Comparison of ENCODE assay signal across 16 mouse cellular contexts in genomic region chr13:43295684-43296083, GRCm38 (mm10). TPM values are rescaled to one million over a fixed set of nuclear protein-coding genes. Genes with fewer than 3 reads are reported as not detected.
DNase-seq lines count a peak whose midpoint lies in the region; ATAC-seq and TF ChIP-seq lines count a peak whose summit lies in the region.
"Had no signal": no experiment of that assay in that cellular context is flagged by ENCODE, and none has a peak within 500 bp of the region (broad histone marks: within the 10 kb centered on the region; RNA-seq: fewer than 3 reads in every experiment).

No protein-coding gene starts in this region.

- peaks cover 8% of the 10 kb centered on the region; the same call in 1 of the 2 replicates for H3K4me1 ChIP-seq in embryonic facial prominence, embryonic 15.5 days
- peaks cover 4% of the 10 kb centered on the region; the same call in 1 of the 2 replicates for H3K4me1 ChIP-seq in embryonic facial prominence, embryonic 10.5 days
- peaks cover 9% of the 10 kb centered on the region for H3K4me1 ChIP-seq in lung, adult 2 months (ENCODE audit: control insufficient read depth, insufficient read depth, low read length)
- H3K4me1 ChIP-seq in forebrain, embryonic 11.5 days (replicated peaks; ENCODE audit: control insufficient read depth, insufficient read depth, low read length): no peaks in the 10 kb centered on the region
- H3K4me1 ChIP-seq: limb, embryonic 12.5 days had no signal

- no peaks in the 10 kb centered on the region for H3K36me3 ChIP-seq in embryonic facial prominence, embryonic 15.5 days
- H3K36me3 ChIP-seq in embryonic facial prominence, embryonic 10.5 days (replicated peaks): no peaks in the 10 kb centered on the region
- no peaks in the 10 kb centered on the region for H3K36me3 ChIP-seq in forebrain, embryonic 11.5 days (ENCODE audit: control insufficient read depth, insufficient read depth, low read length)
- H3K36me3 ChIP-seq: limb, embryonic 12.5 days; neural tube, embryonic 12.5 days had no signal

- no peak overlapping the region for H3K9ac ChIP-seq in embryonic facial prominence, embryonic 15.5 days
- H3K9ac ChIP-seq in forebrain, embryonic 11.5 days (ENCODE audit: low read length): no peak overlapping the region
- H3K9ac ChIP-seq: limb, embryonic 12.5 days; neural tube, embryonic 12.5 days had no signal

- no peak for DNase-seq in embryonic facial prominence, embryonic 10.5 days (ENCODE audit: low spot score)
- DNase-seq in lung, postnatal 36 days: peak; percentile 65
- DNase-seq in lung, adult 2 months: no peak
- peak; percentile 43 for DNase-seq in c-Kit-positive CD71-negative TER-119-negative erythroid progenitor cells, embryonic 14.5 days (ENCODE audit: low read depth)
- DNase-seq in spleen, postnatal 36 days (ENCODE audit: low spot score in 2 of 2): peak; percentile 66 to 72
- DNase-seq in forebrain, embryonic 11.5 days (ENCODE audit: low spot score): no peak
- no peak for DNase-seq in left cerebral cortex, postnatal 25 days (ENCODE audit: low spot score in 2 of 2)
- DNase-seq: kidney, adult 8-10 months; layer of hippocampus, adult 9-11 months had no signal

- 77% methylated on average over 7 of the region's 7 CpGs for WGBS in embryonic facial prominence, embryonic 15.5 days
- whole genome bisulfite sequencing in embryonic facial prominence, embryonic 10.5 days: 90% methylated on average over 7 of the region's 7 CpGs
- WGBS in lung, adult 2 months: 82% methylated on average over 7 of the region's 7 CpGs
- 90% methylated on average over 7 of the region's 7 CpGs for WGBS in forebrain, embryonic 11.5 days

- 0 out of 2 replicates have a peak overlapping the region, but pooled peaks have one; percentile 5 for H3K27ac ChIP-seq in embryonic facial prominence, embryonic 15.5 days (replicated peaks)
- H3K27ac ChIP-seq in embryonic facial prominence, embryonic 10.5 days (replicated peaks): no peak overlapping the region
- H3K27ac ChIP-seq in forebrain, embryonic 11.5 days (ENCODE audit: low read depth, low read length): no peak overlapping the region
- H3K27ac ChIP-seq: limb, embryonic 12.5 days; neural tube, embryonic 12.5 days had no signal

- no peak overlapping the region for H3K4me3 ChIP-seq in embryonic facial prominence, embryonic 15.5 days (replicated peaks)
- no peak overlapping the region for H3K4me3 ChIP-seq in embryonic facial prominence, embryonic 10.5 days
- no peak overlapping the region for H3K4me3 ChIP-seq in lung, adult 2 months (replicated peaks; ENCODE audit: extremely low read depth, low read depth, low read length)
- no peak overlapping the region for H3K4me3 ChIP-seq in forebrain, embryonic 11.5 days (ENCODE audit: low read depth, low read length)
- H3K4me3 ChIP-seq: limb, embryonic 12.5 days; neural tube, embryonic 12.5 days had no signal

- H3K27me3 ChIP-seq in embryonic facial prominence, embryonic 15.5 days: peaks cover 8% of the 10 kb centered on the region; the same call in 1 of the 2 replicates
- H3K27me3 ChIP-seq in embryonic facial prominence, embryonic 10.5 days (replicated peaks; ENCODE audit: low read depth, poor library complexity, severe bottlenecking): peaks cover 44% of the 10 kb centered on the region
- peaks cover 7% of the 10 kb centered on the region for H3K27me3 ChIP-seq in forebrain, embryonic 11.5 days (ENCODE audit: control insufficient read depth, insufficient read depth, low read length)

- no peak for TF ChIP-seq CTCF in lung, adult 2 months (IDR thresholded peaks at IDR 0.05; ENCODE audit: insufficient read depth, low read length)

- no peaks in the 10 kb centered on the region for H3K9me3 ChIP-seq in embryonic facial prominence, embryonic 15.5 days (replicated peaks)
- H3K9me3 ChIP-seq in embryonic facial prominence, embryonic 10.5 days: no peaks in the 10 kb centered on the region
- H3K9me3 ChIP-seq in forebrain, embryonic 11.5 days (ENCODE audit: control insufficient read depth, low read length): no peaks in the 10 kb centered on the region
- H3K9me3 ChIP-seq: neural tube, embryonic 12.5 days had no signal

- ATAC-seq in embryonic facial prominence, embryonic 15.5 days (ENCODE audit: insufficient number of reproducible peaks, low FRiP score, low TSS enrichment, low read depth): no peak
- ATAC-seq in forebrain, embryonic 11.5 days (replicated peaks; ENCODE audit: low FRiP score): no peak
- ATAC-seq: activated CD4-positive, CD25-positive, alpha-beta regulatory T cell, adult 4 months; CD4-positive, CD25-positive, alpha-beta regulatory T cell, adult 4 months; hindbrain, embryonic 16.5 days had no signal

- H3K4me2 ChIP-seq in embryonic facial prominence, embryonic 15.5 days (replicated peaks): no peak overlapping the region
- H3K4me2 ChIP-seq in forebrain, embryonic 11.5 days (ENCODE audit: low read depth, low read length, severe bottlenecking): no peak overlapping the region
- H3K4me2 ChIP-seq: heart, embryonic 11.5 days; limb, embryonic 12.5 days; neural tube, embryonic 12.5 days had no signal

- TF ChIP-seq POLR2A in lung, adult 2 months (IDR thresholded peaks at IDR 0.05; ENCODE audit: borderline replicate concordance, extremely low read depth, low read depth, low read length): no peak

- intact Hi-C loops in left cerebral cortex, postnatal 25 days (cut with DNase I): no loop called here

RNA-seq across cellular contexts. Expression of gene Gfod1, which starts 8.3 kb away (rescaled TPM):
- polyA plus RNA-seq in embryonic facial prominence, embryonic 15.5 days (2015; fragmentation: Nextera tagmentation; extraction: Ambion mirVana): 1.0 TPM in 2 replicates
- 0.10 and 0.40 TPM in 2 replicates for polyA plus RNA-seq in embryonic facial prominence, embryonic 10.5 days (2016; fragmentation: Nextera tagmentation; extraction: Ambion mirVana)
- polyA plus RNA-seq in lung, adult 2 months (2012; rRNA removed): 11.7 and 12.9 TPM in 2 replicates
- 0.39 and 0.45 TPM in 2 replicates for polyA plus RNA-seq in forebrain, embryonic 11.5 days (2014; fragmentation: Nextera tagmentation; extraction: Ambion mirVana)
- 100 to 1,000 TPM in 1 of 2 experiments, 10 to 100 TPM in 1; 93.6 to 119 TPM for total RNA-seq in left cerebral cortex, postnatal 25 days (2021)

Comparison
In these comparisons a context has a peak if more than half of its experiments do, and no peak if none do; other contexts are left out.
1. DNase-seq: peak in lung, postnatal 36 days (single experiment), c-Kit-positive CD71-negative TER-119-negative erythroid progenitor cells, embryonic 14.5 days (single experiment) and spleen, postnatal 36 days (2 of 2); none in embryonic facial prominence, embryonic 10.5 days (single experiment), lung, adult 2 months (single experiment), forebrain, embryonic 11.5 days (single experiment) and left cerebral cortex, postnatal 25 days (0 of 2).